Mouse (Mus musculus): Measurements from ENCODE around the gene Ppp3ca.

- no peak for TF ChIP-seq POLR2A (IDR thresholded peaks at IDR 0.05; ENCODE audit: control insufficient read depth in 1 of 2, insufficient read depth in 1 of 2, low read depth in 1 of 2, low read length in 2 of 2, poor library complexity in 1 of 2)
- TF ChIP-seq EP300 (IDR thresholded peaks at IDR 0.05; ENCODE audit: low read depth in 1 of 2, low read length in 2 of 2) = no peak
- no peak for TF ChIP-seq CTCF (IDR thresholded peaks at IDR 0.05 in 2 of 3, conservative IDR thresholded peaks at IDR 0.05 in 1 of 3; ENCODE audit: control insufficient read depth in 1 of 3, insufficient read depth in 1 of 3, low read depth in 2 of 3, low read length in 3 of 3, poor library complexity in 1 of 3, severe bottlenecking in 1 of 3)
- TF ChIP-seq HCFC1 (IDR thresholded peaks at IDR 0.05; ENCODE audit: low read depth, low read length) = no peak
- no peak for TF ChIP-seq USF1 (IDR thresholded peaks at IDR 0.05; ENCODE audit: low read depth, low read length)
- no peak for TF ChIP-seq CHD2 (IDR thresholded peaks at IDR 0.05; ENCODE audit: low read length)
- TF ChIP-seq ZC3H11A (IDR thresholded peaks at IDR 0.05; ENCODE audit: low read depth, low read length) = no peak
- TF ChIP-seq SIN3A (IDR thresholded peaks at IDR 0.05; ENCODE audit: low read length) = no peak
- TF ChIP-seq GABPA (IDR thresholded peaks at IDR 0.05; ENCODE audit: low read depth, low read length) = no peak
- no peak for TF ChIP-seq MAFK (IDR thresholded peaks at IDR 0.05; ENCODE audit: borderline replicate concordance, low read depth, low read length)
- TF ChIP-seq MAX (IDR thresholded peaks at IDR 0.05; ENCODE audit: low read length) = no peak
Measured at GRCm38 (mm10) chr3:136721241-136721640, 51.3 kb downstream of the Ppp3ca start.

Measured in MEL (cell line).